Mouse (Mus musculus): Measurements from ENCODE around the gene Ccdc51. TPM values are rescaled to one million over a fixed set of nuclear protein-coding genes. Genes with fewer than 3 reads are reported as not detected.

Ccdc51 gene
- polyA plus RNA-seq, 1 experiment: 3.8 TPM

DNA sequence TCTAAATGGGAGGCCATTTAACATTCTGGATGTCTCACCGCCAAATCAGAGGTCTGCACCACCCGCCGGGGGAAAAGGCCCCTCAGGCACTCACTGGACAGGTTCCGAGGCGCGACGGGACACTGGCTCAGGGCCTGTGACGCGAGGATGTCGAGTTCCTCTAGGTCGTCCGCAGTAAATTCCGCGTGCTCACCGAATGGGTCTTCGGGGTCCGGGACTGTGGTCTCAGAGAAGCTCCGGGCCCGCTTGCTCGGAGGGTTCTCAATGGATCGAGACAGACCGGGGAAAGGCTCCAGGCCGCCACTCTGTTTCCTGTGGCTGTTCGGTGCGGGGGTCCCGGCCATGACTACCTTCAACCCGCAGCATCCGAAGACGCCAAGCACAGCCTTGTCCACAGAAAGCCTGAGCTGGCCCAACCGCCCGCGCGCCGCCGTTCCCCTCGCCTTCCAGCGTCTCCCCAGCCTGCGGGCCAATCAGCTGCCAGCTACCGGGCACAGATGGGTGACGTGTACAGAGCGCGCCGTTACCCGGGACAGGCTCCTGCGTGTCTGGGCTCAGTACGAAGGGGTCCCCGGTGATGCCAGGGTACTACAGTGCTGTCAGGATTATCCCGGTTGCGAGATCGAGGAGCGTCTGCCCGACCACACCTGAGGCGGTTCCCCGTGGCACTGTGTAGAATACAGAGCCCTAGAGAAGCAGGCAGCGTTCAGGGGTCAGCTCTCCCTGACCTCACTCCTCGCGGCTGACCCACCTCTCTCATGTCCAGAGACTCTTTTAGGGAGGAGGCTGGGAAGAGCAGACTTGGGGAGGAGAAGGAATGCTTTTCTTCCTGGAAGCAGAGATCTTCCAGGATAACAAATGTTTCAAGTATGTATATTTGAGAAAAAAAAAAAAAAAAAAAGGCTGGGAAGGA lies 8.4 kb upstream of the Ccdc51 start, which contains the start of gene Atrip:
TSS of gene Atrip (minus strand) at position 464 of the 913 bp plus-strand sequence.
- Histone ChIP-seq H3K4me3 (replicated peaks) (peak within 1 kb of the TSS; percentile 99), H3K27me3 (replicated peaks) (no peaks in the 10 kb centered on the region), H3K4me1 (peaks cover 25% of the 10 kb centered on the region), H3K9me3 (no peaks in the 10 kb centered on the region), H3K36me3 (replicated peaks; ENCODE audit: low read length) (peaks cover 41% of the 10 kb centered on the region)
- TF ChIP-seq GATA1 (IDR thresholded peaks at IDR 0.05; ENCODE audit: borderline replicate concordance, low read length) (no peak), FLI1 (IDR thresholded peaks at IDR 0.05; ENCODE audit: low read length) (no peak)

DNA sequence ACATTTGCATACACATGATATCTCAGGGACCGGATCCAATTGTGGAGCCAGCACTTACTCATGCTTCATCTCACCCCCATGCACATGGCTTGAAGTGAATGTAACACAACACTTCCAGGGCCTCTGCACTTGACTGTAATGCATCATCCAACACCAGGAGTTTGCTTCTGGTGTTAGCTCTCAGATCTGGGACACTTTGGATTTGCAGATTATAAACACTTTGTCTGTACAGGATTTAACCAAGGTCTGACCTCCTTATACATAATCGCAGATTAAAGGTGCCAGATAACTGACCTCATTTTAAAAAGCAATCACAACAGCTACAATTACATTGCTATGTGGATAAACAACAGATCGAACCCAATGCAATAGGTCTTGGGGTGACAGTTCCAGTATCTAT lies 1.8 kb upstream of the Ccdc51 start:
- TF ChIP-seq GATA1 (IDR thresholded peaks at IDR 0.05; ENCODE audit: borderline replicate concordance, low read length) (no peak), FLI1 (IDR thresholded peaks at IDR 0.05; ENCODE audit: low read length) (no peak)
- Histone ChIP-seq H3K4me1 (peaks cover 39% of the 10 kb centered on the region), H3K27me3 (replicated peaks) (no peaks in the 10 kb centered on the region), H3K36me3 (replicated peaks; ENCODE audit: low read length) (peaks cover 32% of the 10 kb centered on the region), H3K4me3 (replicated peaks) (no peak overlapping the region), H3K9me3 (no peaks in the 10 kb centered on the region)

DNA sequence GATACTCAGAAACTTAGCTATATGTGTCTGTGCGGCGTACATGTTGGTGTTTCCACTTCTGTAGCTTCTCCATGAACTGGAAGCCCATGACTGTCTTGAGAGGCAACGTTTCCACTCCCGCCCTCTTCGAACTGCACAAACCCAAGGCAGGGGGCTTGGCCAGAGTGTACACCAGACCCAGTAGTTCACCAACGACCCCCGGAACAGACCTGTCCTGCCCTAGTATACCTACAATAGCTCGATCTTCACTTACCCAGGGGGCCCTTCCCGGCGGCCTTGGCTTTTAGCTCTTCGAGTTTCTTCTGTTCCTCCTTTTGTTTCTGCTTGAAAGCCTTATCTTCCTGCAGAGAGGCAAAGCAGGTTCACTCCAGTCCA lies 557 bp upstream of the Ccdc51 start:
- Histone ChIP-seq H3K4me3 (replicated peaks) (peak overlapping the region; percentile 96), H3K4me1 (peaks cover 47% of the 10 kb centered on the region), H3K27me3 (replicated peaks) (no peaks in the 10 kb centered on the region), H3K9me3 (no peaks in the 10 kb centered on the region), H3K36me3 (replicated peaks; ENCODE audit: low read length) (peaks cover 36% of the 10 kb centered on the region)
- TF ChIP-seq FLI1 (IDR thresholded peaks at IDR 0.05; ENCODE audit: low read length) (no peak), GATA1 (IDR thresholded peaks at IDR 0.05; ENCODE audit: borderline replicate concordance, low read length) (no peak)

DNA sequence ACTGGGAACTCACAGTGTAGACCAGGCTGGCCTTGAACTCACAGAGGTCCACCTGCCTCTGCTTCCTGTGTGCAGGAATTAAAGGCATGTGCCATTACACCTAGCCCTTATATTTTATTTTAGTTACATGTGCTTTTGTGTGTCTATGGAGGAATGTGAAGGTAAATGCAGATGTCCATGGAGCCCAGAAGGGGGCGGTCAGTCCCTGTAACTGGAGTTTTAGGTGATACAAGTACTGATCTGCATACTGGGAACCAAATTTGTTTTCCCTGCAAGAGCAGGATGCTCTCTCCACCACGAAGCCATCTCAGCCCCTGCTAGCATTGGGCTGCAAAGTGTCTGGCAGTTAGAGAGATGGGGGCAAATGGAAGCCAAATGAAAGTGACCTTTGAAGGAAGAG lies 2.6 kb downstream of the Ccdc51 start:
- peaks cover 57% of the 10 kb centered on the region for H3K4me1 ChIP-seq
- no peaks in the 10 kb centered on the region for H3K9me3 ChIP-seq
- TF ChIP-seq FLI1 (IDR thresholded peaks at IDR 0.05; ENCODE audit: low read length) (no peak), GATA1 (IDR thresholded peaks at IDR 0.05; ENCODE audit: borderline replicate concordance, low read length) (no peak)
- H3K36me3 ChIP-seq (replicated peaks; ENCODE audit: low read length): peaks cover 31% of the 10 kb centered on the region
- H3K27me3 ChIP-seq (replicated peaks): no peaks in the 10 kb centered on the region
- H3K4me3 ChIP-seq (replicated peaks): no peak overlapping the region

DNA sequence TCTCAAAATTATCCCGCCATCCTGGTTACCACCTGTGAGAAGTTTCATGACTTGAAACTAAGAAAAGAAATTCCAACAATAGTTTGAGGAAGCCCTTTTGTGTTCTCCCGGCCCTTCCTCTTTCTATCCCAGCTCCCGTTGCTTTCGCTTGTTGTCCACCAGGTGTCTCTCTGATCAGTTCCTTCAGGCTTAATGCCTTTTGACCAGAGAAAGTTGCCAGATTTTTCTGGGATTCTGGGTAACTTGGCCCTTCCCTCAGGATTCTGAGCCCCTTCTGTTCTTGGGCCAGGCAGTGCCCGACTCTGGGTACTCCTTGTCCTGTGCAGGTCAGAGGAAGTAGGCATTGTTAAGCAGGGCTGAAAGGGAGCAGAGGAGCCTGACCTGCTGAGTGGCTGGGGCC lies 5.7 kb downstream of the Ccdc51 start:
- H3K27me3 ChIP-seq (replicated peaks): no peaks in the 10 kb centered on the region
- H3K4me1 ChIP-seq: peaks cover 40% of the 10 kb centered on the region
- no peaks in the 10 kb centered on the region for H3K9me3 ChIP-seq
- H3K4me3 ChIP-seq (replicated peaks): no peak overlapping the region
- TF ChIP-seq GATA1 (IDR thresholded peaks at IDR 0.05; ENCODE audit: borderline replicate concordance, low read length) (no peak), FLI1 (IDR thresholded peaks at IDR 0.05; ENCODE audit: low read length) (no peak)
- H3K36me3 ChIP-seq (replicated peaks; ENCODE audit: low read length): peaks cover 52% of the 10 kb centered on the region

DNA sequence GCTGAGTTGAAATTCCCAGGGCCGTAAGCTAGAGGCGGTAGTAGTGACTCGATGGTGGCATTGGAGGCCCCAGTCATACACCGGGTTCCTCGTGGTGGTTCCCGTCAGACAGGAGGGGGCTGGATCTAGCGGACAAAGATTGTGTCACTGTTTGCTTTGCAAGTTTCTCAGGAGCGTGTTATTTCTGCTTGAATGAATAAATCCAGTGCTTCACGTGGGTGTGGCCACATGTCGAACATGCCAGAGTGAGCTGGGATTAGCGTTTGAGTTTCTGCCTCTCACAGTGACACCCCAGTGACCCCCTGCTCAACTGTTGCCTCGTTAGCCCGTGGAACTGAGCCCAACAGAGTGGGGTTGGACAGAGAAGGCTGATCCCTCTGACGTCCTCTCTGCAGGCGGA lies 8.2 kb downstream of the Ccdc51 start:
- H3K36me3 ChIP-seq (replicated peaks; ENCODE audit: low read length): peaks cover 52% of the 10 kb centered on the region
- H3K4me1 ChIP-seq: peaks cover 27% of the 10 kb centered on the region
- H3K4me3 ChIP-seq (replicated peaks): no peak overlapping the region
- H3K9me3 ChIP-seq: no peaks in the 10 kb centered on the region
- TF ChIP-seq GATA1 (IDR thresholded peaks at IDR 0.05; ENCODE audit: borderline replicate concordance, low read length) (no peak), FLI1 (IDR thresholded peaks at IDR 0.05; ENCODE audit: low read length) (no peak)
- H3K27me3 ChIP-seq (replicated peaks): peaks cover 17% of the 10 kb centered on the region

DNA sequence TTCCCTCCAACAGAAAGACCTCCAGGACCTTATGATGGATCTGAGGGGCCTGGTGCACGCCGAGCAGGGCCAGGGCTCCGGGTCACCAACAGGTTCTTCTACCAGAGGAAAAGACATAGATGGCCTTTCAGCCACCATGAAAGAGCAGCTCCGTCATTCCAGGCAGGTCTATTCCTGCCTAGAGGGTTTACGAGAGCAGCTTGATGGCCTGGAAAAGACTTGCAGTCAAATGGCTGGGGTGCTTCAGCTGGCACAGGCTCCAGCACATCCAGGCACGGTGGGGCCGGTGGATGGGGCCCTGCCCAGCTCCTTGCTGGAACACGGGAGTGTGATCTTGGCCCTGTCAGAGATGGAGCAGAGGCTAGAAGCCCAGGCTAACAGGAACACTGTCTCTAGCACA lies 9.5 kb downstream of the Ccdc51 start:
- Histone ChIP-seq H3K9me3 (no peaks in the 10 kb centered on the region), H3K4me3 (replicated peaks) (no peak overlapping the region), H3K4me1 (peaks cover 25% of the 10 kb centered on the region), H3K27me3 (replicated peaks) (peaks cover 30% of the 10 kb centered on the region), H3K36me3 (replicated peaks; ENCODE audit: low read length) (peaks cover 49% of the 10 kb centered on the region)
- TF ChIP-seq FLI1 (IDR thresholded peaks at IDR 0.05; ENCODE audit: low read length) (no peak), GATA1 (IDR thresholded peaks at IDR 0.05; ENCODE audit: borderline replicate concordance, low read length) (no peak)

DNA sequence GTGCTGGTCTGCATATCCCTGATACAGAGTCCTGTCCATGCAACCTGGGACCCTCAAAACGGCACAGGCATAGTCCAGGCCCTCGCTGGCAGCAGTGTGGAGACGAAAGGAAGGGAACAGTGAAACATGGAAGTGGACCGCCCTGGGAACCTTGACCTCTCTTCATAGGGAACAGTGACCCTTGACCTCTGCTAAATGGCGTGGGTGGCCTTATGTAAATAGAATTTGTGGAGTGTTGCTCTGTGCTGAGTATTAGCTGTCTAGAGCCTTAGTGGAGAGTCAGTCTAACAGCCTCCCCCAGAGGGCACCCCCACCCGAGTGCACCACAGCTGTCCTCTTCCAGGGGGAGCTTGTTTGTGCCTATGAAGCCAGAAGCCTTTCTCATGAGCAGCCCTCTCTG lies 10.5 kb downstream of the Ccdc51 start:
- H3K27me3 ChIP-seq (replicated peaks): peaks cover 39% of the 10 kb centered on the region

DNA sequence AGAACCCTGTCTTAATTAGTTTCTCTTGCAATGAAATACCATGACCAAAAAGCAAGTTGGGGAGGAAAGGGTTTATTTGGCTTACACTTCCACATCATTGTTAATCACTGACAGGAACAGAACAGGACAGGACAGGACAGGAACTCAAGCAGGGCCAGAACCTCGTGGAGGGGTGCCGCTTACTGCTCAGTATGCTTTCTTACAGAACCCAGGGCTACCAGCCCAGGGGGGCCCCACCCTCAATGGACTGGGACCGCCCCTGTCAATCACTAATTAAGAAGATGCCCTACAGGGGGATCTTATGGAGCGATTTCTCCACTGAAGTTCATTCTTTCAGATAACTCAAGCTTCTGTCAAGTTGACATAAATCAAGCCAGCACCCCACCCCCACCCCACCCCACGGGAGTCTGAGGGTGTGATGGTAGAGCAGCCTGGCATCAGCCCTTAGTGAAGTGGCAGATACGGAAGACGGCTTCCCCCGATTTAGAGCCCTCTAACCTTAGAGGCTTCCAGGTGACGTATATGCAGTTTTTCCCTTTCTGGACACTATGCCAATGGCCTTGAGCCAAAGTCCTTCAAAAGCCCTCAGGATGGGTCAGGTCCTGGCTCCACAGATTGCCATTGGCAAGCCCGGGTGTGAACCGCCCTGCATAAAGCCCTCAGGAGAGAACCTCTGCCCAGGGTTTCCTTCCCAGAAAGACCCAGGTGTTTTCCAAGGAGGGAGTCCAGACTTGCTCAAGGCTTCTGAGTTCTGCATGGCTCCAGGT lies 11.7 kb downstream of the Ccdc51 start:
- peaks cover 26% of the 10 kb centered on the region for H3K4me1 ChIP-seq

More for the DNA sequence above, 10.5 kb downstream of the Ccdc51 start:
- H3K9me3 ChIP-seq: no peaks in the 10 kb centered on the region
- TF ChIP-seq FLI1 (IDR thresholded peaks at IDR 0.05; ENCODE audit: low read length) (no peak), GATA1 (IDR thresholded peaks at IDR 0.05; ENCODE audit: borderline replicate concordance, low read length) (no peak)
- no peak overlapping the region for H3K4me3 ChIP-seq (replicated peaks)
- peaks cover 49% of the 10 kb centered on the region for H3K36me3 ChIP-seq (replicated peaks; ENCODE audit: low read length)
- peaks cover 23% of the 10 kb centered on the region for H3K4me1 ChIP-seq

More for the DNA sequence above, 11.7 kb downstream of the Ccdc51 start:
- Histone ChIP-seq H3K4me3 (replicated peaks) (no peak overlapping the region), H3K9me3 (no peaks in the 10 kb centered on the region), H3K36me3 (replicated peaks; ENCODE audit: low read length) (peaks cover 44% of the 10 kb centered on the region), H3K27me3 (replicated peaks) (peaks cover 51% of the 10 kb centered on the region)
- TF ChIP-seq FLI1 (IDR thresholded peaks at IDR 0.05; ENCODE audit: low read length): no peak
- no peak for TF ChIP-seq GATA1 (IDR thresholded peaks at IDR 0.05; ENCODE audit: borderline replicate concordance, low read length)
